Comparison of ENCODE assay signal across 18 mouse cellular contexts in genomic region chr2:102113801-102114200, GRCm38 (mm10).
A peak's percentile ranks its signal among the peaks of the same experiment; 100 is the strongest.
DNase-seq lines count a peak whose midpoint lies in the region; ATAC-seq and TF ChIP-seq lines count a peak whose summit lies in the region.
"Had no signal": no experiment of that assay in that cellular context is flagged by ENCODE, and none has a peak within 500 bp of the region (broad histone marks: within the 10 kb centered on the region; RNA-seq: fewer than 3 reads in every experiment).

No protein-coding gene starts in this region.

- H3K9me3 ChIP-seq in heart, embryonic 12.5 days (replicated peaks) = no peaks in the 10 kb centered on the region
- no peaks in the 10 kb centered on the region for H3K9me3 ChIP-seq in E14TG2a.4 (ENCODE audit: low read length)
- no peaks in the 10 kb centered on the region for H3K9me3 ChIP-seq in kidney, embryonic 15.5 days (replicated peaks)
- H3K9me3 ChIP-seq: limb, embryonic 13.5 days; megakaryocyte, embryonic 14.5 days; midbrain, embryonic 15.5 days had no signal

- H3K4me2 ChIP-seq in heart, embryonic 12.5 days = peak overlapping the region; percentile 39; the same call in 1 of the 2 replicates
- H3K4me2 ChIP-seq in kidney, embryonic 15.5 days = no peak overlapping the region
- H3K4me2 ChIP-seq: hindbrain, embryonic 14.5 days; limb, embryonic 13.5 days; midbrain, embryonic 15.5 days had no signal

- intact Hi-C loops in heart, postnatal 14 days (cut with DNase I) = no loop called here
- intact Hi-C loops in left cerebral cortex, postnatal 10 days (cut with DNase I) = no loop called here

- 74% methylated on average over 3 of the region's 3 CpGs for WGBS in heart, embryonic 12.5 days
- WGBS in kidney, adult 2 months = 65% methylated on average over 3 of the region's 3 CpGs
- 89% methylated on average over 3 of the region's 3 CpGs for WGBS in kidney, embryonic 15.5 days

- H3K36me3 ChIP-seq in heart, embryonic 12.5 days = no peaks in the 10 kb centered on the region
- H3K36me3 ChIP-seq in kidney, adult 2 months (ENCODE audit: control insufficient read depth, insufficient read depth, low read length) = no peaks in the 10 kb centered on the region
- H3K36me3 ChIP-seq in E14TG2a.4 (ENCODE audit: insufficient read depth, low read length) = peaks cover 15% of the 10 kb centered on the region
- no peaks in the 10 kb centered on the region for H3K36me3 ChIP-seq in kidney, embryonic 15.5 days
- H3K36me3 ChIP-seq: midbrain, embryonic 15.5 days had no signal

- no peak overlapping the region for H3K27ac ChIP-seq in heart, embryonic 12.5 days (ENCODE audit: poor library complexity, severe bottlenecking)
- H3K27ac ChIP-seq in kidney, adult 2 months (ENCODE audit: insufficient read depth, low read depth, low read length) = peak overlapping the region; percentile 89
- H3K27ac ChIP-seq in kidney, embryonic 15.5 days = peak overlapping the region; percentile 63
- H3K27ac ChIP-seq: gastrocnemius, adult 2 months; hindbrain, embryonic 14.5 days; limb, embryonic 13.5 days; midbrain, embryonic 15.5 days had no signal

- TF ChIP-seq CTCF in kidney, adult 2 months (conservative IDR thresholded peaks at IDR 0.05; ENCODE audit: insufficient read depth, insufficient read length, low read depth, low read length) = no peak
- no peak for TF ChIP-seq CTCF in E14TG2a.4 (conservative IDR thresholded peaks at IDR 0.05; ENCODE audit: low read length)

- no peaks in the 10 kb centered on the region for H3K27me3 ChIP-seq in heart, embryonic 12.5 days (replicated peaks)
- no peaks in the 10 kb centered on the region for H3K27me3 ChIP-seq in kidney, adult 2 months (replicated peaks; ENCODE audit: control insufficient read depth, insufficient read depth, low read length)
- H3K27me3 ChIP-seq in E14TG2a.4 (ENCODE audit: insufficient read depth, low read length) = no peaks in the 10 kb centered on the region
- no peaks in the 10 kb centered on the region for H3K27me3 ChIP-seq in kidney, embryonic 15.5 days
- H3K27me3 ChIP-seq: CH12.LX; limb, embryonic 13.5 days; midbrain, embryonic 15.5 days had no signal

- no peak for ATAC-seq in heart, embryonic 12.5 days (ENCODE audit: insufficient number of reproducible peaks, low FRiP score)
- ATAC-seq in kidney, embryonic 15.5 days (replicated peaks; ENCODE audit: low FRiP score) = no peak
- ATAC-seq: midbrain, embryonic 15.5 days had no signal

- H3K4me3 ChIP-seq in heart, embryonic 12.5 days = no peak overlapping the region
- no peak overlapping the region for H3K4me3 ChIP-seq in kidney, adult 2 months (ENCODE audit: insufficient read depth, low read depth, low read length)
- H3K4me3 ChIP-seq in E14TG2a.4 (replicated peaks; ENCODE audit: low read length) = peak overlapping the region; percentile 43; the same call in 1 of the 2 replicates
- no peak overlapping the region for H3K4me3 ChIP-seq in kidney, embryonic 15.5 days (replicated peaks)
- H3K4me3 ChIP-seq: gastrocnemius, adult 2 months; limb, embryonic 13.5 days; midbrain, embryonic 15.5 days; myocyte had no signal

- peaks cover 55% of the 10 kb centered on the region for H3K4me1 ChIP-seq in heart, embryonic 12.5 days (replicated peaks)
- H3K4me1 ChIP-seq in kidney, adult 2 months (ENCODE audit: control insufficient read depth, insufficient read depth, low read length) = peaks cover 18% of the 10 kb centered on the region
- peaks cover 100% of the 10 kb centered on the region for H3K4me1 ChIP-seq in E14TG2a.4 (replicated peaks; ENCODE audit: low read depth, low read length)
- H3K4me1 ChIP-seq in kidney, embryonic 15.5 days = peaks cover 30% of the 10 kb centered on the region
- H3K4me1 ChIP-seq: megakaryocyte, embryonic 14.5 days had no signal

- no peak for DNase-seq in heart, postnatal 14 days
- DNase-seq in kidney, adult 2 months = peak; percentile 68
- DNase-seq in kidney, postnatal 4 days = no peak
- no peak for DNase-seq in retina, embryonic 14.5 days (ENCODE audit: low spot score)
- DNase-seq in left cerebral cortex, postnatal 10 days (ENCODE audit: extremely low spot score in 1 of 2, low spot score in 2 of 2) = no peak
- DNase-seq: embryo, embryonic 11 days; gastrocnemius, adult 2 months; spleen, adult 18-20 months; thymus, postnatal 36 days had no signal

- no peak overlapping the region for H3K9ac ChIP-seq in heart, embryonic 12.5 days
- no peak overlapping the region for H3K9ac ChIP-seq in kidney, embryonic 15.5 days
- H3K9ac ChIP-seq: hindbrain, embryonic 14.5 days; limb, embryonic 13.5 days; midbrain, embryonic 15.5 days had no signal

- TF ChIP-seq POLR2A in kidney, adult 2 months (IDR thresholded peaks at IDR 0.05; ENCODE audit: low read depth, low read length) = no peak
